Mouse (Mus musculus): ENCODE data around the gene Atxn1. TPM values are rescaled to one million over a fixed set of nuclear protein-coding genes. Genes with fewer than 3 reads are reported as not detected.

The Atxn1 gene
- total and polyA plus RNA-seq, 3 experiments, result 0.39 to 1.1 TPM; not detected in 1

DNA sequence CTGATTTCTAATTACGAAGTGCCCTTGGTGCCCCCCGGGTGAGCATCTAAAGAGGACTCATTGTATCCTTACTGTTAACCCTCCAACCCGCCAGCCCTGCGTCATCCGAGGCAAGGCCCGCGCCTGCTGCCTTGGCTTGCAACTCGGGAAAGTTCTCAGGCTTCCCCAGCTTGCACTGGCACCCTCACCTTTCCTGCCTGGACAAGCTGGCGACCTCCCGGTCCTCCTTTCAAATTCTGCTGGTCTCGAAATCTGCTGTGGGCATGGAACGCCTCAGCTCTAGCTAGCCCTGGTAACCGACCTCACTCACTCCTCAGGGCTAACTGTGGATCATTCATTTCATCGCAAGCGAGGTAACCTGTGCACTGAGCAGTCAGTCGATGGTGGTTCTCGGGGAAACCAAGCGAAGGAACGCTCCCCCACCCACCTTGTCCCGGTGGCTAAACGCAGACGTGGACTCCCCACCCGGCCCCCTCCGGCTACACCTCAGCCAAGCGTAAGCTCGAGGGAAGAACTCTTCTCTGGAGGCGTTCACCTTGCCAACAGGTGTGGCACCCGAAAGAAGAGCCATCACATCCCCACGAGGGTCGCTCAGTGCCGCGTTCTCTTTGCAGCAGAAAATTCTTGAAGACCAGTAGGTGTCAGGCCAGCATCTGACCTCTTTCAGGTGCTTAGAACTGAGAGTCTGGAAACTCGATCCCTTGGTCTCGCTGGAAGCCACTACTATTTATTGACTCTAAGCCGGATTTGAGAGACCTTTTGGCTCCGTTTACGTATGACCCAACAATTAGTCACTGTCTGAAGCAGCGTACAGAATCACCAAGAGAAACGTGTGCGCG lies 1.0 kb upstream of the Atxn1 start:
- DNase-seq (ENCODE audit: low read depth, low spot score), result peak; percentile 52
- Histone ChIP-seq H3K4me3 (ENCODE audit: control insufficient read depth in 1 of 2, insufficient read depth in 1 of 2, low read depth in 2 of 2, low read length in 2 of 2) (peak overlapping the region; percentile 46 to 67), H3K36me3 (ENCODE audit: control insufficient read depth in 1 of 2, insufficient read depth in 2 of 2, low read length in 2 of 2) (no peaks in the 10 kb centered on the region), H3K4me1 (ENCODE audit: control insufficient read depth in 1 of 2, insufficient read depth in 2 of 2, low read length in 2 of 2) (peaks cover 0 to 2% of the 10 kb centered on the region in 2 experiments; a peak in 3 of 4 replicates), H3K27ac (ENCODE audit: control insufficient read depth, low read depth, low read length) (no peak overlapping the region), H3K27me3 (ENCODE audit: control insufficient read depth in 1 of 2, insufficient read depth in 2 of 2, low read length in 2 of 2) (peaks cover 0 to 1% of the 10 kb centered on the region in 2 experiments; a peak in 1 of 4 replicates), H3K9me3 (replicated peaks; ENCODE audit: insufficient read depth, low read length) (no peaks in the 10 kb centered on the region), H3K79me2 (ENCODE audit: control insufficient read depth, insufficient read depth, low read length, poor library complexity) (peaks cover 2% of the 10 kb centered on the region; the same call in 1 of the 2 replicates), H3K9ac (ENCODE audit: control insufficient read depth, low read depth, low read length, poor library complexity, severe bottlenecking) (peak overlapping the region; percentile 76)
- TF ChIP-seq KAT2A (conservative IDR thresholded peaks at IDR 0.05; ENCODE audit: low read depth, low read length) (no peak), ELF1 (IDR thresholded peaks at IDR 0.05; ENCODE audit: low read depth, low read length) (no peak)

DNA sequence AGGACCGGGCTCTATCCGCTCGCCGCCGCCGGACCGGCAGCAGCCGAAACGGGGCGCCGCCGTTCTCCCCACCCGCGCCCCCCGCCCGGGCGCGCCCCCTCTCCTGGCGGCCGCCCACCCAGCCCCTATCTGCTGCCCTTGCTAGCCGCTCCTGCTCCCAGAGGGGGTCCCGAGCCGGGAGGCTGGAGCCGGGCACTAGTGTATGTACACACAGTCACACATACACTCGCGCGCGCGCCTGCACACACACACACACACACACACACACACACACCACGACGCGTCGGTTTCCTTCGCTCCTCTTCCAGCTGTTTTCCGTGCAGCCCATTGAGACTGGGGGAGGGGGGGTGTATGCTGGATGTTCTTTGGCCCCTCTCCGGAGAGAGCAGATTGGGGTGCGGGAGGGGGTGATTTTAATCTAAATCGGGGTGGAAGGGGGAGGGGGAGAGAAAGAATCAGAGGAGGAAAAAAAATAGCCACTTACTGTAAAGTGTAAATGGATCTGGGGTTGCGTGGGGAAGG lies 416 bp downstream of the Atxn1 start:
- no peaks in the 10 kb centered on the region for H3K9me3 ChIP-seq (replicated peaks; ENCODE audit: insufficient read depth, low read length)
- H3K27ac ChIP-seq (ENCODE audit: control insufficient read depth, low read depth, low read length), result peak overlapping the region; percentile 30
- H3K79me2 ChIP-seq (ENCODE audit: control insufficient read depth, insufficient read depth, low read length, poor library complexity), result peaks cover 2% of the 10 kb centered on the region; the same call in 1 of the 2 replicates
- no peak for DNase-seq (ENCODE audit: low read depth, low spot score)
- TF ChIP-seq SIN3A (IDR thresholded peaks at IDR 0.05; ENCODE audit: low read length), result 0 out of 2 replicates have a peak, but pooled peaks have one; percentile 2
- no peak for TF ChIP-seq MYB (IDR thresholded peaks at IDR 0.05; ENCODE audit: low read depth, low read length)
- 0 out of 2 replicates have a peak, but pooled peaks have one; percentile 14 for TF ChIP-seq ZNF384 (IDR thresholded peaks at IDR 0.05; ENCODE audit: low read depth, low read length)
- peak; percentile 0; the same call in 1 of the 2 replicates for TF ChIP-seq MAZ (IDR thresholded peaks at IDR 0.05; ENCODE audit: low read depth, low read length)
- peak overlapping the region; percentile 68 to 84 for H3K4me3 ChIP-seq (ENCODE audit: control insufficient read depth in 1 of 2, insufficient read depth in 1 of 2, low read depth in 2 of 2, low read length in 2 of 2)
- peaks cover 0 to 1% of the 10 kb centered on the region in 2 experiments; a peak in 1 of 4 replicates for H3K27me3 ChIP-seq (ENCODE audit: control insufficient read depth in 1 of 2, insufficient read depth in 2 of 2, low read length in 2 of 2)
- peak overlapping the region; percentile 83 for H3K9ac ChIP-seq (ENCODE audit: control insufficient read depth, low read depth, low read length, poor library complexity, severe bottlenecking)
- H3K36me3 ChIP-seq (ENCODE audit: control insufficient read depth in 1 of 2, insufficient read depth in 2 of 2, low read length in 2 of 2), result no peaks in the 10 kb centered on the region
- peaks cover 0 to 2% of the 10 kb centered on the region in 2 experiments; a peak in 3 of 4 replicates for H3K4me1 ChIP-seq (ENCODE audit: control insufficient read depth in 1 of 2, insufficient read depth in 2 of 2, low read length in 2 of 2)

DNA sequence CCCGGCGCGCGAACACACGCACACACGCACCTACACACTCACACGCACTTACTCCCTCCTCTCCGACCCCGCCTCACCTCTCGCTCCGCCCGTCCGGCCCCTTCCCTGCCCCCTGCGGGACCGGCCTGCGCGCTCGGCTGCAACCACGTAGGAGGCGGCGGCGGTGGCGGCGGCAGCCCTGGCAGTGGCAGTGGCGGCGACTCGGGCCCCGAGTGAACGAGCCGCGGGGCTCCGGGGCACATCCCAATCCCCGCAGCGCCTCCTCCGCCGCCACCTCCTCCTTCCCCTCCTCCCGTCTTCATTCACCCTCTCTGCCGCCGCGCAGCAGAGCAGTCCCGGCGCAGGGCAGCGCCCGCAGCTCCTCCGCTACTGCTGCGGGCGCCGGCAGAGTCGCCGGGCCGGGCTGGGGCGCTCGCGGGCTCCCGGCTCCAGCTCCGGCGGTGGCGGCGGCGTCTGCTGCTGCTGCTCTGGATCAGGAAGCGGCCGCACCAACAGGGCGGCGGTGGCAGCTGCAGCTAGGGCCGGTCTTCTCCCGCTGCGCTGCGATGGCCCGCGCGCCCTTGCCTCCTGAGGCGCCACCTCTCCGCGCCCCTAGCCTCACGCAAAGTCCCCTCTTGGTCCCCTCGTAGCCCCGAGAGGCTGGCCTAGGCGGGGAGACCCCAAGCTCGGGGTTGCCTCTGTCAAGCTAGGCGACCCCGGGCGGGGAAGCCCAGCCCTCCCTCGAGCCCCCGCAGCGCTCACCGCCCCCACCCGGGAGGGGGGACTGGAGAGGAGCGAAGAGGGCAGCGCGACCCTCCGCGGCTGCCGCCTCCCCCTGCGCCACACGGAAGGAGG lies 1.1 kb downstream of the Atxn1 start:
- Histone ChIP-seq H3K79me2 (ENCODE audit: control insufficient read depth, insufficient read depth, low read length, poor library complexity) (peaks cover 2% of the 10 kb centered on the region; the same call in 1 of the 2 replicates), H3K27me3 (ENCODE audit: control insufficient read depth in 1 of 2, insufficient read depth in 2 of 2, low read length in 2 of 2) (peaks cover 0 to 1% of the 10 kb centered on the region in 2 experiments; a peak in 1 of 4 replicates), H3K4me1 (ENCODE audit: control insufficient read depth in 1 of 2, insufficient read depth in 2 of 2, low read length in 2 of 2) (peaks cover 0 to 2% of the 10 kb centered on the region in 2 experiments; a peak in 3 of 4 replicates), H3K27ac (ENCODE audit: control insufficient read depth, low read depth, low read length) (peak overlapping the region; percentile 37), H3K36me3 (ENCODE audit: control insufficient read depth in 1 of 2, insufficient read depth in 2 of 2, low read length in 2 of 2) (no peaks in the 10 kb centered on the region), H3K4me3 (ENCODE audit: control insufficient read depth in 1 of 2, insufficient read depth in 1 of 2, low read depth in 2 of 2, low read length in 2 of 2) (peak overlapping the region; percentile 68 to 84), H3K9ac (ENCODE audit: control insufficient read depth, low read depth, low read length, poor library complexity, severe bottlenecking) (peak overlapping the region; percentile 83), H3K9me3 (replicated peaks; ENCODE audit: insufficient read depth, low read length) (no peaks in the 10 kb centered on the region)
- TF ChIP-seq MAX (IDR thresholded peaks at IDR 0.05; ENCODE audit: low read length) (no peak), HCFC1 (IDR thresholded peaks at IDR 0.05; ENCODE audit: low read depth, low read length) (no peak), RCOR1 (IDR thresholded peaks at IDR 0.05; ENCODE audit: low read depth, low read length) (no peak), ELF1 (IDR thresholded peaks at IDR 0.05; ENCODE audit: low read depth, low read length) (no peak), TBP (IDR thresholded peaks at IDR 0.05; ENCODE audit: low read depth, low read length) (no peak), MXI1 (IDR thresholded peaks at IDR 0.05; ENCODE audit: low read depth, low read length) (no peak), MAFK (IDR thresholded peaks at IDR 0.05; ENCODE audit: borderline replicate concordance, low read depth, low read length) (no peak), UBTF (IDR thresholded peaks at IDR 0.05; ENCODE audit: borderline replicate concordance, insufficient read depth, low read depth, low read length) (0 out of 2 replicates have a peak, but pooled peaks have one; percentile 54), GATA1 (IDR thresholded peaks at IDR 0.05; ENCODE audit: low read depth, low read length) (no peak), ZNF384 (IDR thresholded peaks at IDR 0.05; ENCODE audit: low read depth, low read length) (no peak), CTCF (IDR thresholded peaks at IDR 0.05 in 2 of 3, conservative IDR thresholded peaks at IDR 0.05 in 1 of 3; ENCODE audit: control insufficient read depth in 1 of 3, insufficient read depth in 1 of 3, low read depth in 2 of 3, low read length in 3 of 3, poor library complexity in 1 of 3, severe bottlenecking in 1 of 3) (0 out of 6 replicates have a peak, but pooled peaks of 1 of the 3 experiments have one; percentile 1)
- peak; percentile 65 for DNase-seq (ENCODE audit: low read depth, low spot score)
